Mouse (Mus musculus): ENCODE data around the gene Nfu1. TPM values are rescaled to one million over a fixed set of nuclear protein-coding genes. Genes with fewer than 3 reads are reported as not detected.

Gene Nfu1
- polyA plus RNA-seq, 1 experiment from 2014 or later: 99.1 TPM

Other genes with a start within 250 kb of the Nfu1 start
- gene Anxa4, start 215.7 kb upstream of the Nfu1 start, polyA plus RNA-seq (2015; fragmentation: Nextera tagmentation; extraction: Ambion mirVana): 2.9 and 3.2 TPM in 2 replicates
- 21.3 and 24.3 TPM in 2 replicates for gene Aak1, start 159.7 kb upstream of the Nfu1 start, polyA plus RNA-seq (2015; fragmentation: Nextera tagmentation; extraction: Ambion mirVana)
- 17.3 and 17.9 TPM in 2 replicates for gene Gfpt1, start 33.6 kb downstream of the Nfu1 start, polyA plus RNA-seq (2015; fragmentation: Nextera tagmentation; extraction: Ambion mirVana)
- 0.14 and 0.18 TPM in 2 replicates for gene D6Ertd527e, start 95.5 kb downstream of the Nfu1 start, polyA plus RNA-seq (2015; fragmentation: Nextera tagmentation; extraction: Ambion mirVana)